Mouse (Mus musculus): ENCODE measurements around the gene Rad51b.

The Rad51b gene

DNA sequence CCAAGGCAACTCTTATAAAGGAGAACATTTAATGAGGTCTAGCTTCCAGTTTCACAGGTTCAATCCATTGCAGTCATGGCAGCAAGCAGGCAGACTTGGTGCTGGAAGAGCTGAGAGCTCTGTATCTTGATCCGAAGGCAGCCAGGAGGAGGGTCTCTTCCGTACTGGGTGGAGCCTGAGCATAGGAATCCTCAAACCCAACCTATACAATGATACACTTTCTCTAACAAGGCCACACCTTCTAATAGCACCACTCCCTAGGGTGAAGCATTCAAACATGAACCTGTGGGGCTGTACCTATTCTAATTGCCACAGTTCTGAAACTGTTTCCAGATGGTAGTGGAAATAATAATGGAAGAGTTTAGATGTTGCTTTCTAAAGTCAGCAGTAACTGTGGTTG is 33.5 kb downstream of the Rad51b start:
- DNase-seq (ENCODE audit: low read depth) = no peak

DNA sequence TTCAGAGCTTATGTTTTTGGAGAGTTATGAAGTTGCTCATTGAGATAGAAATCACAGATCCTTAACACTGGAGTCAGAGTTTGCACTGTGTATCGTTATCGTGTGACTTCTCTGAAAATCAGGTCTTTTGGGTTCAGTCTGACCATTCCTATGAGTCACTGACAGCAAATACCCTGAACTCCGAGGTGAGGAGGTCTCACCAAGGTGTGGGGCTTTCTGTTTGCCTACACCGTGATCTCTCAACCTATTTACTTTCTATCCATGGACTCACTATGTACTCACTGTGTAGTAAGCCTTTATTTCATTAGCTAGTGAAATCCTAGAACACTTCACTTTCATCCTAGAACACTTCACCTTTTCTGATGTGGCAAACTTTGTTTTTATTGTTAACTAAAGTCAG is 34.6 kb downstream of the Rad51b start:
- no peak for DNase-seq (ENCODE audit: low read depth)

DNA sequence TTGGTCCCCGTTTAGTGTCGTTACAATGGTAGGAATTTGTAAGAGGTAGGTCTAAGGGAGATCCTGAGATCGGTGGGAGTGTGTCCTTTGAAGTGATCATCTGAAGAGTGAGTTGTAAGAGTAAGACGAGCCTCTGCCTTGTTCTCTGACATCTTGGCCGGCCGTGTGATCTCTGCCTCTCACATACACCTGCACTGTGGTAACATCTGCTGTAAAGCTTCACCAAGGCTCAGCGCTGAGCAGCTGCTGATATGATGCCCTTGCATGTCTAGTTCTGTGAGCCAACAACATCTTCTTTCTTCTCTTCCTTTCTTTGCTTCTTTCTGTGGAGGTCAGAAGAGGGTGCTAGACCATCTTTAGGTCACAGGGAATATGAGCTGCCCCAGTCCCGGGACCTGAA is 41.7 kb downstream of the Rad51b start:
- DNase-seq (ENCODE audit: low read depth) = no peak

DNA sequence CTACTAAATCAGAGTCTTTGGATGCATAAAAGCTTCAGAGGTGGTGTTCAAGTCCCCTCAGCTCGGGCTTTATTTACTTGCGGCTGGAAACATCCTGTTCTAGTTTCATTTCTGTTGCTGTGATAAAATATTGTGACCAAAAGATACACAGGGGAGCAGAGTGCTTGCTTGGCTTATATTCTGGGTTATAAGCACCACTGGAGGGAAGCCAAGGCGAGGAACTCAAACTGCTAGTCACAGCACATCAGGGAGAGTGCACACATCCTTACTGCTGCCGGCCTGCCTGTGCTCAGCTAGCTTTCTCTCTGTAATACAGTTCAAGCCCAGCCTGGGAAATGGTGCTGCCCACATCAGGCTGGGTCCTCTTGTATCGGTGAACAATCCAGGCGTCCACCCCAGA is 43.4 kb downstream of the Rad51b start:
- no peak for DNase-seq (ENCODE audit: low read depth)

DNA sequence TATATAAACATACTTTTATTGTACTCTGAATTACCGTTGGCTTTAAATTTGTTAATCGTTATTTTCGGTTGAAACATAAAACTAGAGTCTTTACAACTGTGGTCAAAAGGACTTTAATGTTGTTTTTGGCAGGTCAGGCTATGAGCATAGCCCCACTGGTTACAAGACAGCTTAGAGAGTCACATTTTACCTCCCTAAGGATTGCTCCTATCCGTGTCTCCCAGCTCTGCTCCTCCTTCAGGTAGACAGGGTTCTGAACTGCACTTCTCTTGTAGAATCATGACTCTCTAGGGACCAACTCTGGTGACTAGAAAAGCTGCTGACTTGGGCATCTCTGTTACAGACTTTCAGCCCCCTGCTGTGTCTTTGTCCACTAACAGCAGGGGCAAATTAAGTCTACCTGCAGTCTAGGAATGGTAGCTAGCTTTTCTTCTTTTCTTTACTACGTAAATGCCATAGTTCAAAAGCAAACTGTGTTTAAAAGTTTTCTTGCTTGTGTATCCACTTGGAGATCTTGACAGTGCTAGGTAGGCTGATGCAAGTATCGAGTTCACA is 44.3 kb downstream of the Rad51b start:
- no peak for DNase-seq (ENCODE audit: low read depth)

DNA sequence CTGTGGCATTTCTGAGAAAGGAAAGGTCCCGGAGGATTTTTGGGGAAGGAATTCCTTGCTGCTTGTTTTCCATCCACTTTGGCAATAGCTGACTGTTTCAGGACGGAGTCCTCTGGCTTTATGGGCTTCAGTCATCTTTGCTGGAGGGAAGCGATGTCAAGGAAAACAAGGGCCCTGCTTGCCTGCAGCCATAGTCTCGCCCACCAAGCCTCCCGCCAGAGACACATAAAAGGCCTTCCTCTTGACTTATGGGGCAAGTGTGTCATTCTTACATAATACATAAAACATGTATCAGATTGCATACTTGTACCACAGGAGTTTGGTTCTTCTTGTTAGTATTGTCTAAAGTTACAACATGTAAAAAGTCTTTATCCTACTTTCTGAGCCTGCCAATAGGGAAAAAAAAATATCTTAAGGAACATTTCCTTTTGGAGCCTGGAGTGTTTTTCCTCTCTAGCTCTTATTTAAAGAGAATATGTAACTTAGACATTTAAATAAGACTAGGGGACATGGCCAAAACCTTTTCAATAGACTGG is 49.2 kb downstream of the Rad51b start:
- no peak for DNase-seq (ENCODE audit: low read depth)

DNA sequence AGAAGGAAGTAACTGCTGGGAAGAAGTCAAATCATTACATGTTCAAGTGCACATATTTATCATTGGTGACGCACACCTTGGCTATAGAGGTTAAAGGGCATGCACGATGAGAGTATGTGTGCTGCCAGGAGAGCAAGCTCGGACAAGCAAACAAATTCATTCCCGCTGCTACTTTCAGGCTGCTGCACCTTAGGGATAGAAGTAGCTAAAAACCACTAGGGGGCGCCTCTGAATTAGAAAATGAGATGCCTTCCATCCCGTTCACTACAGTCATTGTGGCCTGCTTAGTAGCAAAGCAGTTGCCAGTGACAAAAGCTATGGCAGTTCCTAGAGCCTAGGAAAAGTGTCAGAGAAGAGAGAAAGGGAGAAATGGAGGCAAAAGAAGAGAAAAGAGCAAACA is 50.6 kb downstream of the Rad51b start:
- DNase-seq (ENCODE audit: low read depth) = peak; percentile 36

DNA sequence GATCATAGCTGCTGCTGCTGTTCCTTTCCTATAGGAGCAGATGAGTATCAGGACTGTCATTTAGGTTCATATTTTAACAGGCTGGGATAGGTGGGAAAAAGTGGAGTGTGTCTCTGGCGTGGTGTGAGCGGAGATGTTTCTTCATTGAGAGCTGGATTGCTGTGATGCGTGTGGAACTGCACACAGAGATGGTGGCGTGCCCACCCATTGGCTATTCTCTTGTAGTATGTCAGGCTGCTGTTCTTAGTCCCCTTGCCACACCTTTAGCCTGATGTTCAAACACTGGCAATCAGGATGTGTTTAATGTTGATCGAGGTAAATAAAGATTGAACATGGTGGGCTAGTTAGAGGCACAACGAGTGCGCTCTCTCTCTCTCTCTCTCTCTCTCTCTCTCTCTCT is 54.4 kb downstream of the Rad51b start:
- no peak for DNase-seq (ENCODE audit: low read depth)

DNA sequence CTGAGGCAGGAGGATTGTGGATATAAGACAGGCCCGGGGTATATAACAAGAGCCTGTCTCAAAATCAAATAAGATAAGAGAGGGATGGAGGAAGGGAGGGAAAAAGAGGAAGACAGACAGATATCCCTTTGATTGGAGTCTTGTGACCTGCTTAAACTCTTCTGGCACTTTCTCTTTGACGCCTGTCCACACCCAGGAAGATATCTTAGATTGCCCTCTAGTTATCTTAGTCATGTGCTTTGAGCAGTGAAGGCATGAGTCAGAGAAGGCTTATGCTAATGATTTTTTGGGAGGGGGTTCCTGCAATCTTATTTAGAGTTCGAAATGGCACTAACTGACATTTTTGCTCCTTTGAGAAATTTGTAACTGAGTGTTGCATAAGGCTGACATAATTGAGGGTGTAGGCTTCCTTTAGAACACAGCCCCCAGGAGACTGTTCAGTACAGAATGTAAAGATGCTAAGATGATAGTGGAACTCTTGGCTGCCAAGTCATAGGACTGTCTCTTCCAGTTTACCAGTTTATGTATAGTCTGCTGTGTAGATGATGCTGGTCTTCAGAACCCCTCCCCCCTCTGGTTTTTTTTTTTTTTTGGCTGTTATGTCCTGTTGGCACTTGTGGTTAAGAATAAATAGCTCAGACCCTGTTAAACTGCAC is 55.1 kb downstream of the Rad51b start:
- no peak for DNase-seq (ENCODE audit: low read depth)

DNA sequence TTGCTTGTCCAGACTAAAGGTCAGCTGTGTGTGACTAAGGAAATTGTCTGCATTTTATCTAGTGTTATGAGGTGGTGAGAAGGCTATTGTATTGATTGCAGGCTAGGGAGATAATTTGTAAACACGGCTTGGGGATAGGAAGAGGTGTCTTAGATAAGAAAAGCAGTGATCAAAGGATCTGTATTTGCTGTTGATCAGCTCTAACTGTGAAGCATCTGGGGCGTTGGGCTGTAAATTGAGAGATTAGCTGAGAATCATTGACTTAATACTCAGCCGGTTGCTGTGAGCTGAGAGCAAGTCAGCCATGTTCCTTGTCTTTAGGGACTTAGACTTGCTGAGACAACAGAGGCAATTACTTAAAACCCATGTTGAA is 55.6 kb downstream of the Rad51b start:
- DNase-seq (ENCODE audit: low read depth) = no peak

DNA sequence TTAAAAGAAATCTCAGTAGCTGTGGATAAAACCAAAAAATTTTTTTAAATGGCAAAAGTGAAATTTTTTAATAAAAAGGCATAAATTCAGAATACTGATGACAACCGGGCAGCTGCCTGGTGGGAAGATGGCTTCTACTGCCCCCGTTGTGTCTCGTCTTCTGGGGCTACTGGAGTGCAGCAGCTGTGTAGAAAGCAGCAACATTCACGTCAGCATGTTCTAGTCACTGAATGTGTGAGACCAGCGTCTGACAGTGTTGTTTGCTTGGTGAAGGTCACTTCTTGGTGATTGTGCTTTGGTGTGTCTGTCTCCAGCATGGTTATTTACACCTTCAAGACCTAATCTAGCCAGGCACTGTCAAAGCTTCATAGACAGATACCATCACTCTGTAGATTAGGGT is 56.3 kb downstream of the Rad51b start:
- DNase-seq (ENCODE audit: low read depth) = no peak

DNA sequence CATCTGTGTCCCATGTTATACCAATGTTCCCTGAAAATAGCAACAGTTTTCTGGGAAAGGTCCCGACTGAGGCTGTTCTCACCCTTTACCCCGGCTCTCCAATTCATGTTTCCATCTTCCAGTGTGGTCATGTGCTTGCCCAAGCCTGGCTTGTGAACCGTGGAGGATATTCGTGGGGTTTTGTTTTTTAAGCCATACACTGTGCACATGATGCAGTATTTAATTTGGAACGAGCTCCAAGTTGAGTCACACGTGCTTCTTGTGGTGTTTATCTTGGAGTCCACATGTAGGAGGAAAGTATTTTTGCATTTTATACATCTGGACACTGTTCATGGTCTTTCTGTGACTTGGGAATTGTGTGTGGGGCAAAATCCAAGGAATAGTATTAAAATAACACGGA is 57.5 kb downstream of the Rad51b start:
- no peak for DNase-seq (ENCODE audit: low read depth)

DNA sequence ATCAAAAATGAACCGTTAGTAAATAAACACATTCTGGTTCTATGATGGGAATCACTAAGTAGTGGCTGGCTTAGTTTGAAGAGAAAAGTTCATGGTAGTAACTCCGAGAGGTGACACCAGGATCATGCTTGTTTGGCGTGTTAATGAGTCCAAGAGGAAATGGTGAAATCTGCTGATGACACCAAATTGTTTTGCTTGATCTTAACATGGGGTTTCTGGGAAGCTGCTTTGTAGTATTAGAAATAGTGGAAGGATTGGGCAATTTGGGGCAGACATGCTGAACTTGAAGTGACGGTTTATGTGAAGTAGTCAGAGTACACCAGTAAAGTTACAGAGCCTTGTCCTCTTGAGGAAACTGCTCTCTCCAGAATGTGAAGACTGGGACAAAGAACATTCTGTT is 59.1 kb downstream of the Rad51b start:
- DNase-seq (ENCODE audit: low read depth) = no peak

DNA sequence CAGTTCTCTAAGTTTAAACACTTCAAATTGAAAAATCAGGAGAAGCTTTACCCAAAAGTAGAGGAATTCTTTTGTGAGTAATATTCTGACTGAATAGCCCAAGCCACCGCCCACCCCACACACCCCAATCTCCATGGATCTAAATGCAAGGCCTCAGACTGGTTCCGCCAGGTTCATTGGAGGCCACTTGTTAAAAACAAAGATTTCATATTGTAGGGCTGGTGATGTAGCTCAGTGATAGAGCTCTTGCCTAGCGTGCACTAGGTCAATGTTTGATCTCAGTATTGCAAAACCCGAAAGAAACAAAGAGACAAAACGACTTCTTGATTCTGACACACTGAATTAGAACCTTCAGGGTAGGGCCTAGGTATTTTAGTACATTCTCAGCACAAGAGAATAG is 60.5 kb downstream of the Rad51b start:
- no peak for DNase-seq (ENCODE audit: low read depth)

DNA sequence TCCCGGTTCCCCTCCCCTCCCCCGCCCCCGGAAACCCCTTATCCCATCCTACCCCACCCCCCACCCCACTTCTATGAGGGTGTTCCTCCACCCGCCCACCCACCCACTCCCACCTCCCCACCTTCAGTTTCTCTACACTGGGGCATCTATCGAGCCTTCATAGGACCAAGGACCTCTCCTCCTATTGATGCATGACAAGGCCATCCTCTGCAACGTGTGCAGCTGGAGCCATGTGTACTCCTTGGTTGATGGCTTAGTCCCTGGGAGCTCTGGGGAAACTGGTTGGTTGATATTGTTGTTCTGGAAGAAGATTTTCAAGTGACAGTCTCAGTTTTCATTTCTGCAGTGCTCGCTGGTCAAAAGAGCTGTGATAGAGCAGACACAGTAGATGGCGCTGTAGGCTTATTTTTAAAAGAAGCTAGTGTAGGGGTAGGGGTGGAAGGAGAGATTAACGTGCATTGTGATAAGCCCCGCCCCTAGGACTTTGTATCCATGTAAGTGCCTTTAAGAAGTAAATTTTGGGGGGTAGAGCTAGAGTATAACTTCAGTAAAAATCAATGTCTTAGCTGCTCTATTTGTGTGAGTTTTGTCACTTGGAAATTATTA is 61.6 kb downstream of the Rad51b start:
- DNase-seq (ENCODE audit: low read depth) = peak; percentile 70

DNA sequence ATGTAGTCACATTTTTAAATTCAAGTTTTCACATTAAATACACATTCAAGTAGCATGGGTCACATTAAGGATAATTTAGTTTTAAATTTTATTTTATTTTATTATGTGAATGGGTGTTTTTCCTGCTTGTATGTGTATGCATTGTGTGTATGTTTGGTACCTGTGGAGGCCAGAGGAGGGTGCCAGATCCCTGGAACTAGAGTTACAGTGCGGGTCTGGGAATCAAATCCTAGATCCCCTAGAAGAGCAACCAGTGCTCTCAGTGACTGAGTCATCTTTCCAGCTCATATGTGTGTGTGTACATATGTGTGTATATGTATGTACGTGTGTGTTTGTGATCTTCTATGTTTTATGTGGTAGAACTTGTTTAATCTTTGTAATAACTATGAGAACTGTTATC is 62.3 kb downstream of the Rad51b start:
- no peak for DNase-seq (ENCODE audit: low read depth)

DNA sequence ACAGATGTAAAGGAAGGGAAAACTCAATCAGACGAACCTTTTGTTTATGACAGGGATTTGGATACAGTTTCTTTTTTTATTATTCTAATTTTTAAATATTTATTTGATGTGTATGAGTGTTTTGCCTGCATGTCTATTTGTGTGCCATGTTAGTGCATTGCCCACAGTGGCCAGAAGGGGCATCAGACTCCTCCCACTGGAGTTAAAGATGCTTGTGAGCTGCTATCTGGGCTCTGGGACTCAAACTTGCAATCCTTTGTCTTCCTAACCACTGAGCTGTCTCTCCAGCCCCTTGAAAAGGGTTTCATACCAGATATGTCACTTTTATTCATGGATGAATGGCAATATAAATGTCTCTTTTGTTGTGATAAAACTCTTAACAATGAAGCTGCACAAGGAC is 65.1 kb downstream of the Rad51b start:
- DNase-seq (ENCODE audit: low read depth) = peak; percentile 44

DNA sequence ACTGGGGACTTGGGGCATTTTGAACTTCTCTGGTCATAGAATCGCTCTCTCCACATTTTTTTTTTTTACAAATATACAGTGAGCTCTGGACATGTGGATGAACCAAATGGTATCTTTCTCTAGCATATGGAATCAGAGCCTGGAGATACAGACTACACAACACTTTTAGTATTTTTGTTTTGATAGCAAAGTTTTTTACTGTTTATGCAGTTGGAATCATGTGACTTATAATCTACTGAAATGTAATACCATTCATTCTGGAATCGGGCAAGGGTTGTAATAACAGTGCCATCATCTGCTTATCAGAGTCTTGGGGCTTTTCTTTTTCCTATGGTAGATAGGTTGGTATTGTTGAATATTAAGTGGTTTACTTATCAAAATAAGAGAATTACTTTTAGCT is 67.2 kb downstream of the Rad51b start:
- no peak for DNase-seq (ENCODE audit: low read depth)

DNA sequence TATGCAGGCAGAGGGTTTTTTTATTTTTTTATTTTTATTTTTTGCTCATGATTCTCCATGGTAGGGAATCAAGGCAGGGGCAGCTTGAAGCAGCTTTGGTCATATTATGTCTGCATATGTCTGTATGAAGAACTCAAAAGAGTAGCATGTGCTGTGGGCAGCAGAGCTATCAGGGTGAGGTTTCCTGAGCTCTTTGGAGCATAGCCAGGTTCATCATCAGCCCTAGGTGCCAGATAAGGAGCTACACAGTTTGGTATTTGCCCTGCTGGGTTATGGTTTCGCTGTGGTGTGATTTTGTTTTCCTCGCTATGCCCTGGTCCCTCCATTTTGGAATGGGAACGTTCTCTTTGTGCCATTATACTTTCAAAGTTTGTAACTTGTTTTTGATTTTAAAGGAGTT is 71.7 kb downstream of the Rad51b start:
- no peak for DNase-seq (ENCODE audit: low read depth)

DNA sequence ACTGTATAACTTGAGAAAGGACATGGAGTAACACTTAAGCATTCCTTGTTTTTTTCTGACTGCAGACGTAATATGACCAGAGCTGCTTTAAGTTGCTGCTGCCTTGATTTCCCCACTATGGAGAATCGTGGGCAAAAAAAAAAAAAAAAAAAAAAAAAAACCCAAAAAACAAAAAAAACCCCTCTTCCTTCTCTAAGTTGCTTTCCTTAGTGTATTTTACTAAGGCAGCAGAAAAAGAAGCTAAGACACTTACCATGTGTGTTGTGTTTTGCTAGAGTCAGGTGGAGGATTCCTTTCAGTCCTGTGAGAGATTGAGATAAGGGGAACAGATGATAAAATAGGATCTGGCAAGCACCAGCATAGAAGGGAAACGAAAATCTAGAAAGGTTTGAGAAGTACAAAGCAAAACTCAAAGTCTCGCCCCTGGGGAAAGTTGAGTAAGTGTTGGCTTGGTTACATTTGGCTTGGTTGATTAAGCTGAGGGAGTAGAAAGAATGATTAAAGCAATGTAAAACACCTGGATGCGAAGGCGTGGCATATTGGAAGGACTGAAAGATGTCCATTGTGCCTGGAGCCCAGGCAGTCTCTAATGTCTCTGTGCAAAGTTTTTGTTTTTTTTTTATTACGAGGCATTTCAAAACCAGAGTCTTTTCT is 72.6 kb downstream of the Rad51b start:
- no peak for DNase-seq (ENCODE audit: low read depth)

DNA sequence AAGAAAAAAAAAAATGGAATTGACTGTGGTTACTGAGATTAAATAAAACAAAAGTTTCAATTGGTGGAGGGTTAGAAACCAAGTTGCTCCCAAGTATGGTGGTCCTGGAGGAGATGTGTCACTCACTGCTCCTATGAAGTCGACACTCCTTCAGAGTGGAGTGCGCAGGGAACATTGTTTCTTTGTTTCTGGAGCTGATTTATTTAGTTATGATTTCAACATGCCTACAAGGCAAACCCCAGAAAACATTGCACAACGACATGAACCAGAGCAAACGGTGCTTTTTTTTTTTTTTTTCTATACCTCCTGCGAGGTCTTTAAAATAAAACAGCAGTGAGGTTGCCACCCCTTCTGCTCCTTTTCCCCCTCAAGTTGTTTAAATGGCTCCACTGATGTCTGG is 75.6 kb downstream of the Rad51b start:
- DNase-seq (ENCODE audit: low read depth) = no peak

DNA sequence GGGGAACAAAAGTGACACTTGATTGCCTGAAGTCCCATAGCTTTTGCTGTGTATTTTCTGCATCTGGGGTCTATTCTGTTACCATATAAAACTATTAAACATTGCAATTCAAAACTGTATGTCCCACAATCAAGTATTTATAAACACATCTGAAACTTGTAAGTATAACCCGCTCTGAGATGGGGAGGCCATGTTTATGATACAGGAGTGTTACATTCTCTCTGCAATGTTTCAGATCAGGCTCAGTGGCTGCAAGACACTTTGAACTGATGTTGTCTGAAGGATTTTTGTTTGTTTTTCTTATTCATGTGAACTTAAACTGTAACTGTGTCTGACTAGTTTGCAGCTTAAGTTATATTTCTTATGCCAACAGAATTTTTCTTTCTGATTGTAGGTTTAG is 80.3 kb downstream of the Rad51b start:
- no peak for DNase-seq (ENCODE audit: low read depth)

DNA sequence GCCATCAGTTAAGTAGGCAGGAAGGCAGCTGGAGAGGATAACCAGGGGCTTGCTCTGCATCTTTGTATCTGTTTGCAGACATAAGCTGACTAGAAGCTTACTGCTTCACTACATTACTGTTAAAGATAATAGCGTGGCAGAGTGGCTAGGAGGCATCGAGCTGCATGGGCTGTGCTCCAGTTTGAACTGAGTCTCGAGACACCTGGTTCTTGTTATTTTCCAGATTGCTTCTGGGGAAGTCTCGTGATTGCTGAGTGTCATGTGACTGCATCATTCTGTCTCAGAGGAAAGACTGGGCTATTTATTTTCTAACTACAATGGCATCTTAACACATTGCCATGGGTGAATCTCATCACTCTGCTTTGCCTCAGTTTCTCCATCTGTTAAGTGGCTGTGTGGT is 80.8 kb downstream of the Rad51b start:
- DNase-seq (ENCODE audit: low read depth) = no peak

All from c-Kit-positive CD71-positive TER-119-negative erythroid progenitor cells, embryonic 14.5 days (primary cell).